In genomic region chr3:122103864-122104808, GRCm38 (mm10) we compare ENCODE assay signal across 8 mouse cellular contexts. TPM values are rescaled to one million over a fixed set of nuclear protein-coding genes. Genes with fewer than 3 reads are reported as not detected.
A peak's percentile ranks its signal among the peaks of the same experiment; 100 is the strongest.
DNase-seq lines count a peak whose midpoint lies in the region; ATAC-seq and TF ChIP-seq lines count a peak whose summit lies in the region.

No protein-coding gene starts in this region.

- H3K9me3 ChIP-seq in lung, postnatal 0 days (ENCODE audit: low read length): no peaks in the 10 kb centered on the region

- peak; percentile 53 for DNase-seq in MN1 (ENCODE audit: low spot score)
- peak; percentile 80 for DNase-seq in cerebellum, adult 9-10 months
- DNase-seq in layer of hippocampus, adult 9-10 months (ENCODE audit: low spot score): peak; percentile 67
- DNase-seq in lung, postnatal 0 days (ENCODE audit: low spot score): peak; percentile 87
- peak; percentile 89 for DNase-seq in ovary, postnatal 14 days (ENCODE audit: low spot score)
- peak; percentile 72 for DNase-seq in thymus, postnatal 14 days

- peak overlapping the region; percentile 20; the same call in 1 of the 2 replicates for H3K27ac ChIP-seq in lung, postnatal 0 days (ENCODE audit: low read length)

- peak overlapping the region; percentile 39 for H3K4me2 ChIP-seq in lung, postnatal 0 days (replicated peaks; ENCODE audit: low read depth, low read length)

- ATAC-seq in frontal cortex, adult (ENCODE audit: low TSS enrichment): peak; percentile 91
- ATAC-seq in hematopoietic stem cell, adult 5-6 weeks (replicated peaks in 1 of 2; ENCODE audit: insufficient read depth in 1 of 2, low FRiP score in 2 of 2, low TSS enrichment in 1 of 2, low read depth in 1 of 2, poor library complexity in 2 of 2, severe bottlenecking in 2 of 2): peak; percentile 39 to 60; a peak in 3 of 4 replicates
- peak; percentile 75 for ATAC-seq in lung, postnatal 0 days

- 0 out of 2 replicates have a peak, but pooled peaks have one; percentile 12 for TF ChIP-seq EP300 in lung, postnatal 0 days (IDR thresholded peaks at IDR 0.05)

- H3K4me3 ChIP-seq in lung, postnatal 0 days (ENCODE audit: low read depth, low read length): no peak overlapping the region

- H3K4me1 ChIP-seq in lung, postnatal 0 days (ENCODE audit: insufficient read depth, low read depth, low read length): no peaks in the 10 kb centered on the region

- peak; percentile 92 for TF ChIP-seq CTCF in lung, postnatal 0 days (IDR thresholded peaks at IDR 0.05)

- 0 out of 2 replicates have a peak overlapping the region, but pooled peaks have one; percentile 3 for H3K9ac ChIP-seq in lung, postnatal 0 days (replicated peaks; ENCODE audit: low read depth)

- 23% methylated on average over 20 of the region's 20 CpGs for WGBS in lung, postnatal 0 days

- H3K27me3 ChIP-seq in lung, postnatal 0 days (replicated peaks; ENCODE audit: insufficient read depth, low read length): no peaks in the 10 kb centered on the region

- no peaks in the 10 kb centered on the region for H3K36me3 ChIP-seq in lung, postnatal 0 days (ENCODE audit: insufficient read depth, low read length)

RNA-seq across cellular contexts. Expression of gene Abca4, which starts 59.9 kb away (rescaled TPM):
- 2.0 and 6.3 TPM in 2 replicates for total RNA-seq in hematopoietic stem cell, adult 5-6 weeks (2017)
- polyA plus RNA-seq in lung, postnatal 0 days (2015; fragmentation: Nextera tagmentation; extraction: Ambion mirVana): 2.3 and 2.5 TPM in 2 replicates
